Mouse (Mus musculus) layer of hippocampus, adult 9-11 months (tissue): ENCODE results near the gene Spsb2.
"Not testable (repeated sequence)": the region's sequence is repeated elsewhere in the genome, so short reads cannot be mapped to it uniquely, and the experiment has no call there.

ENCODE experiments used
- DNase-seq: peaks from one replicate; pipeline ENCODE4 v3.0.0; 2022

Spsb2 gene

DNA sequence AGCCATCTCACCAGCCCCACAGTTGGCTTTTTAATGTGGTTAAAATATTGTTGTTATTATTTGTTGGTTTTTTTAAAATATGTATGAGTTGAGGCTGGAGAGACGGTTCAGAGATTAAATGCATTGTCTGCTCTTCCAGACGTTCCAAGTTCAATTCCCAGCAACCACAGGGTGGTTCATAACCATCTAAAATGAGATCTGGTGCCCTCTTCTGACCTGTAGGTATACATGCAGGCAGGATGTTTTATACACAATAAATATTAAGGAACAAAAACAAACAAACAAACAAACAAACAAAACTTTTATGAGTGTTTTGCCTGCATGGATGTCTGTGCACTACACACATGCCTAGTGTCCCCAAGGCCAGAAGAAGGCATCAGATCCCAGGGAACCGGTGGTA, 5.4 kb upstream of the Spsb2 start:
- DNase-seq: no peak

DNA sequence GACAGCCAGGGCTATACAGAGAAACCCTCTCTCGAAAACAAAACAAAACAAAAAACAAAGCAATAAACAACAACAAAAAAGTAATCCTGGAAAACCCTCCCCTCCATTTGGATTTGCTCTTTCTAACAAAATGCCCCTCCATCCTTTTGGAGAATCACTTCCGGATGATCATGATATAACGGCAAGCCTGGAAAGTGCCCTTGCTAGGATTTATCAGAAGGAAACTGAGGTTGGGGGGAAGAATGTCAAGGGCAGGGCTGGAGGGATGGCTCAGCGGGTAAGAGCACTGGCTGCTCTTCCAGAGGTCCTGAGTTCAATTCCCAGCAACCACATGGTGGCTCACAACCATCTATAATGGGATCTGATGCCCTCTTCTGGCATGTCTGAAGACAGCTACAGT, 4.8 kb upstream of the Spsb2 start:
- DNase-seq: not testable (repeated sequence)

DNA sequence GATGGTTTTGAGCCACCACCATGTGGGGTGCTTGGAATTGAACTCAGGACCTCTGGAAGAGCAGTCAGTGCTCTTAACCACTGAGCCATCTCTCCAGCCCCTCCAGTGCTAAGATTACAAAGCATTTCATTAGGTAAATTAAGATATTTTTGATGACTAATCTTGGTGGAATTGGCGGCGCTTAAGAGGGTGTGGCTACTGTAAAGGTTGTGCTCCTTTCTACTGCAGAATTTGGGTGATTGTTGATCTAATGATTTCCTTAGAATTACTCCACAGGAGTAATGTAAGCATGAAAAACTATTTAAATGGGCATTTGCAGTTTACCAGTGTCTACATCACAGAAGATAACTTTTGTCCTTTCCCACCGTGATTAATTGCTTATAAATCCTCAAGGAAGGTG, 4.1 kb upstream of the Spsb2 start:
- no peak for DNase-seq

- peak; percentile 97 for DNase-seq
These were observed 2.8 kb upstream of the Spsb2 start for GRCm38 (mm10) chr6:124805341-124806321.

GRCm38 (mm10) chr6:124806446-124807140, 1.9 kb upstream of the Spsb2 start:
- no peak for DNase-seq

- no peak for DNase-seq
These were observed 1.1 kb upstream of the Spsb2 start for GRCm38 (mm10) chr6:124807366-124807765.

- DNase-seq: peak; percentile 12
These were observed 489 bp upstream of the Spsb2 start for GRCm38 (mm10) chr6:124807986-124808357.

DNA sequence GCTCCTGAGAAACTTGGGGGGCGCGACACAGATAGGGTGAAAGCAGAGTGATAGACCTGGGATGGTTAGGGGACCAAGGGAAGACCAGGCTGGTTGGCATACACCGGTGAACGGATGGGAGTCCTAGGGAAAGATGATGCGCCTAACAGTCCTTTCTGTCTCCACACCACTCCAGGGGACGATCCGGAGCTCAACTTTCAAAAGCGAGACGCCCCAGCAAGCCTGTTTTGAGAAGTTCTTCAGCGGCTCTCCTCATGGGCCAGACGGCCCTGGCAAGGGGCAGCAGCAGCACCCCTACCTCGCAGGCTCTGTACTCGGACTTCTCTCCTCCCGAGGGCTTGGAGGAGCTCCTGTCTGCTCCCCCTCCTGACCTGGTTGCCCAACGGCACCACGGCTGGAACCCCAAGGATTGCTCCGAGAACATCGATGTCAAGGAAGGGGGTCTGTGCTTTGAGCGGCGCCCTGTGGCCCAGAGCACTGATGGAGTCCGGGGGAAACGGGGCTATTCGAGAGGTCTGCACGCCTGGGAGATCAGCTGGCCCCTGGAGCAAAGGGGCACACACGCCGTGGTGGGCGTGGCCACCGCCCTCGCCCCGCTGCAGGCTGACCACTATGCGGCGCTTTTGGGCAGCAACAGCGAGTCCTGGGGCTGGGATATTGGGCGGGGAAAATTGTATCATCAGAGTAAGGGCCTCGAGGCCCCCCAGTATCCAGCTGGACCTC, 752 bp downstream of the Spsb2 start:
- DNase-seq: peak; percentile 69

DNA sequence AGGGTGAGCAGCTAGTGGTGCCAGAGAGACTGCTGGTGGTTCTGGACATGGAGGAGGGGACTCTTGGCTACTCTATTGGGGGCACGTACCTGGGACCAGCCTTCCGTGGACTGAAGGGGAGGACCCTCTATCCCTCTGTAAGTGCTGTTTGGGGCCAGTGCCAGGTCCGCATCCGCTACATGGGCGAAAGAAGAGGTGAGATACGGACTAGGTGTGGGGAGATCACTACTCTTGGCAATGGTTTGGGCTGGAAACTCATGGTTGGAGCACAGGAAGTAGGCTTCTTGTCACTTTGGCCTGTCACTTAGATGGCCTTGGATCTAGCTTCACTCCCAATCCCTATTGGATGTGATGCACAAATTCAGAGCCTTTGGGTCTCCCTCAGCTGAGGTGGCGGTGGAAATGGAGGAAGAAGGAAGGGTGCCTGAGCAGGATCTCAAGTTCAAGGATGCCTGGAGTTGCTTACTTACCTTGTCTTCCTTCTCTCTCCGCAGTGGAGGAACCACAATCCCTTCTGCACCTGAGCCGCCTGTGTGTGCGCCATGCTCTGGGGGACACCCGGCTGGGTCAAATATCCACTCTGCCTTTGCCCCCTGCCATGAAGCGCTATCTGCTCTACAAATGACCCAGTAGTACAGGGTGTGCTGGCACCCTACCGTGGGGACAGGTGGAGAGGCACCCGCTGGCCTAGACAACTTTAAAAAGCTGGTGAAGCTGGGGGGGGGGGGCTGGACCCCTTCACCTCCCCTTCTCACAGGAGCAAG, 1.5 kb downstream of the Spsb2 start:
- no peak for DNase-seq

- DNase-seq: peak; percentile 15
These were observed 2.3 kb downstream of the Spsb2 start for GRCm38 (mm10) chr6:124810566-124811402.

GRCm38 (mm10) chr6:124811403-124811665, 2.9 kb downstream of the Spsb2 start:
- DNase-seq: no peak

GRCm38 (mm10) chr6:124811701-124812560, 3.5 kb downstream of the Spsb2 start:
- DNase-seq: no peak

DNA sequence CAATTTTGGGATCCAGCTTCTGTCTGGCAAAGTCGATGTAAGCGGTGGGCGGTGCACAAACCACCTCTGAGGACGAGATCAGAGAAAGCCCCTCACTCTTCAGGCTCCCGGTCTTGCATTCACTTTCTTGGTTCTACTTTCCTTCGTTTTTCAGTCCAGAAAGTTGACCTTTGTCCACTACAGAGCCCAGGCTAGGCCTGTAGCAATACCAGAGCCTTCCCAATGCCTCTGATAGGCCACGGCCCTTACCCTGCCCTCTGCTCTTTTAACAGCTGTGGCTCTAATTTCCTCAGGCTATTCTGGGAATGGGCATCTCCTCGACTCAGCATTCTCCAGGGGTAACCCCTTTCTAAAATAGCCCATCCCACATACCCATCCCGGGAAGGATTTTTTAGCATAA, 4.4 kb downstream of the Spsb2 start:
- no peak for DNase-seq

GRCm38 (mm10) chr6:124813496-124813895, 5.0 kb downstream of the Spsb2 start:
- peak; percentile 85 for DNase-seq

GRCm38 (mm10) chr6:124813933-124814332, 5.5 kb downstream of the Spsb2 start, which contains the start of gene Tpi1:
Gene Tpi1 (minus strand): TSS chr6:124814296.
- peak; percentile 91 for DNase-seq

- no peak for DNase-seq
These were observed 6.0 kb downstream of the Spsb2 start for GRCm38 (mm10) chr6:124814448-124814847.

DNA sequence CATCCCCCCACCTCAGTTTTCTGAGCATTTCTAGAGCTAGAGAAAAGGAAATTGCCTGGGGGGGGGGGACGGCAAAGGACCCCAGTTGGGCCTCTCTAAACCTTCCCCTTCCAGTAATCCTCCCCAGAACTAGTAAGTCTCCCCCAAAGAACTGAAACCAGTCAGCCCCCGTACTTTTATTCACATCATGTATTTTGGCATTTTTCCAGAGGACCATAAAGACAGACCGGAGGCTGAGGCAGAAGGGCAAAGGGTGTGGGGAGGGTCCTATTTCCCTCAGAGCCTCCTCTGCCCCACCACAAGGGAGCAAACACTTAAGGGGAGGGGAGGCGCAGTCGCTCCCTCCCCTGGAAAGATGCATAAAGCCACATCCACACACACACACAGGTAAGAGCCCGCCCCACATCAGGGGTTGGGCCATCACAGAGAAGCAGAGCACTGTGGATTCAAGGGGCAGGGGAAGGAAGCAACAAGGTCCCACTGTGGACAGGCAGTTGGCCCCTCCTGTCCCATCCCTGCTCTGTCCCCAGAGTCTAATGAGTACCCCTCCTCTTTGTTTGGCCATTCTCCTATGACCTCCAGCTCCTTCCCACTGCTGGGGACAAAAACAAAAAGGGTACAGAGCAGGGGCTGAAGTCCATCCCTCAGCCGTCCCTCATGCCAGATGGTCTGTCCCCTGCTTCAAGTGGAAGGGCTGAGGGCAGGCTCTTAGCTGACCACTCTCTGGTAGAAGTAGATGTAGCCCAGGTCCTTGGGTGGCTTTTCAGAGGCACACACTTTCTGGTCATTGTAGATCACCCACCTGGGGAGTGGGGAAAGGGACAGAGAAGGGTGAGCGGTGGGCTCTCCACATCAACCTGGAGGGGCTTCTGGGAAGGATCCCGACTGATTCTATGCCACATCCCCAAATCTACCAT, 6.7 kb downstream of the Spsb2 start:
- DNase-seq: no peak

DNA sequence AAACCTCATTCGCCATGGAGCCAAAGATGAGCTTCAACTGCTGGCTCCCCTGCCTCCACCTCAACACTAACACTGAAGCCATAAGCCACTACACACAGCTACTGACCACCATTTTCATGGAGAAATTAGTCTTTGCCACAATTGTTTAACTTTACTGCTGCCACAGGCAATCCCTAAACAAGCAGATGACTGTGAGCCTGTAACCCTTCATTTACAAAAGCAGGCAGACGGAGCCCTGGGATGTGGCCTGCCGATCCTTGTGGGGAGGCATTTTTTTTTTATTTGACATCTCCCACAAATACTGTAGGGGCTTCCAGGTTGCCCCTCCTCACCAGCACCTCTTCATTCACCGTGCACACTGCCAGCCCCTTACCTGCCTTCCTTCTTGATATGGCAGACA, 8.2 kb downstream of the Spsb2 start:
- DNase-seq: no peak

DNA sequence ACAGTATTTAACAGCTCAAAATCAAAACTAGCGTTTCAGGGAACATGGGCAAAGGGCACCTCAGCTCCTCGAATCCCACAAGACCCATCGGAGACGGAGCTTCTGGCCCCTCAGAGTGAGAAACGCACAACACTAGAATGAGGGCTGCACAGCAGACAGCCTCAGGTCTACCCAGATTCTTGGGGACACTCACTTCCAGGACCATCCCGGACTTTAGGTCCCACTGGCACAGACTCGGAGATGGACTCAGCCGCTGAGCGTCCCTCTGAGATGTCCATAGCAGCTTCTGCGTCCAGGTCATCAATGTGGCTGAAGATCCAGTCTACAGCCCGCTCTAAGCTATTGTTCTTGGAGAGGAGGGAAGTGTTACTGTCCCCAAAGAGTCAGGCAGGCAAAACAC, 8.7 kb downstream of the Spsb2 start:
- DNase-seq: no peak

- no peak for DNase-seq
These were observed 9.1 kb downstream of the Spsb2 start for GRCm38 (mm10) chr6:124817563-124817962.
